ENCODE assay signal across 8 mouse cellular contexts in the genomic region with DNA sequence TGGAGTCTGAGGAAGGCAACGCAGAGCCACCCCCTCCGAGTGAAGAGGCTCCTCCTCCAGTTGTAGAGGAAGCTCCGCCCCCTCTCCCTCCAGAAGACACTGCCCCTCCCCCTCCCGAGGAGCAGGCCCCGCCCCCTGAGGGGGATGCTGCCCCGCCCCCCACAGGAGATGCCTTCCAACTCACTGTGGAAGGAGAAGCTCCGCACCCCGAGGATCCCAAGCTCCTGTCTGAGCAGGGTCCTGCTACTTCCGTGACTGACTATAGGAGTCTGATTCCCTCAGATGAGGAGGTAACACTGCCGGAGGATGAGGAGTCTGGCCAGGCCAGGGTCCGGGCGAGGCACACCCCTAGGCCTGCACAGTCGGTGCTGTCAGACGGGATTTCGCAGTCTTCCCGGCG. TPM values are rescaled to one million over a fixed set of nuclear protein-coding genes. Genes with fewer than 3 reads are reported as not detected.
DNase-seq lines count a peak whose midpoint lies in the region; ATAC-seq and TF ChIP-seq lines count a peak whose summit lies in the region.

No protein-coding gene starts in this region.

- H3K4me2 ChIP-seq in heart, embryonic 14.5 days (ENCODE audit: low read length), result peak overlapping the region; percentile 64
- H3K4me2 ChIP-seq in liver, embryonic 12.5 days, result peak overlapping the region; percentile 42

- DNase-seq in gastrocnemius, postnatal 14 days, result peak; percentile 26
- DNase-seq in gastrocnemius, postnatal 25 days, result no peak
- peak; percentile 8 for DNase-seq in NIH3T3 (ENCODE audit: low read depth)
- no peak for DNase-seq in layer of hippocampus, postnatal 36 days

- no peaks in the 10 kb centered on the region for H3K36me3 ChIP-seq in heart, embryonic 14.5 days (ENCODE audit: control insufficient read depth, insufficient read depth, low read length)
- H3K36me3 ChIP-seq in liver, embryonic 12.5 days, result no peaks in the 10 kb centered on the region
- no peaks in the 10 kb centered on the region; the same call in 1 of the 2 replicates for H3K36me3 ChIP-seq in testis, adult 2 months (ENCODE audit: control insufficient read depth, insufficient read depth, low read length)

- peak overlapping the region; percentile 38 for H3K9ac ChIP-seq in heart, embryonic 14.5 days (ENCODE audit: low read length)
- H3K9ac ChIP-seq in liver, embryonic 12.5 days, result no peak overlapping the region

- TF ChIP-seq POLR2A in testis, adult 2 months (IDR thresholded peaks at IDR 0.05; ENCODE audit: control insufficient read depth, low read depth, low read length), result no peak

- TF ChIP-seq CTCF in testis, adult 2 months (IDR thresholded peaks at IDR 0.05; ENCODE audit: control insufficient read depth, insufficient read depth, insufficient replicate concordance, low read depth, low read length), result no peak

- 12% methylated on average over 15 of the region's 17 CpGs for WGBS in heart, embryonic 14.5 days
- 38% methylated on average over 17 of the region's 17 CpGs for WGBS in liver, embryonic 12.5 days (ENCODE audit: insufficient replicate concordance)

- no peak overlapping the region for H3K27ac ChIP-seq in heart, embryonic 14.5 days (replicated peaks in 1 of 2; ENCODE audit: control insufficient read depth in 1 of 2, insufficient read depth in 1 of 2, low read depth in 2 of 2, low read length in 2 of 2)
- H3K27ac ChIP-seq in liver, embryonic 12.5 days, result no peak overlapping the region
- no peak overlapping the region for H3K27ac ChIP-seq in testis, adult 2 months (ENCODE audit: control insufficient read depth, insufficient read depth, low read depth, low read length)

- intact Hi-C loops in gastrocnemius, postnatal 14 days (cut with DNase I; ENCODE audit: low total_unique reads), result no loop called here

- peak overlapping the region; percentile 22 to 29 for H3K4me3 ChIP-seq in heart, embryonic 14.5 days (ENCODE audit: control insufficient read depth in 1 of 2, insufficient read depth in 1 of 2, low read depth in 1 of 2, low read length in 2 of 2)
- 0 out of 2 replicates have a peak overlapping the region, but pooled peaks have one; percentile 10 for H3K4me3 ChIP-seq in liver, embryonic 12.5 days
- peak overlapping the region; percentile 43 for H3K4me3 ChIP-seq in testis, adult 2 months (ENCODE audit: control insufficient read depth, low read depth, low read length)

- 0 out of 4 replicates have a peak, but pooled peaks cover 0 to 5% of the 10 kb centered on the region in 2 experiments for H3K4me1 ChIP-seq in heart, embryonic 14.5 days (ENCODE audit: control insufficient read depth in 2 of 2, insufficient read depth in 2 of 2, low read length in 2 of 2)
- H3K4me1 ChIP-seq in liver, embryonic 12.5 days, result peaks cover 22% of the 10 kb centered on the region
- peaks cover 2% of the 10 kb centered on the region; the same call in 1 of the 2 replicates for H3K4me1 ChIP-seq in testis, adult 2 months (ENCODE audit: control insufficient read depth, insufficient read depth, low read length)

- H3K27me3 ChIP-seq in heart, embryonic 14.5 days (ENCODE audit: control insufficient read depth, insufficient read depth, low read length), result no peaks in the 10 kb centered on the region
- H3K27me3 ChIP-seq in liver, embryonic 12.5 days (replicated peaks), result no peaks in the 10 kb centered on the region
- no peaks in the 10 kb centered on the region for H3K27me3 ChIP-seq in testis, adult 2 months (ENCODE audit: control insufficient read depth, insufficient read depth, low read length)

- ATAC-seq in heart, embryonic 14.5 days (ENCODE audit: insufficient number of reproducible peaks, insufficient read depth, low FRiP score, low read depth), result no peak
- no peak for ATAC-seq in liver, embryonic 12.5 days
- ATAC-seq in erythroid progenitor cell, adult 5-6 weeks (replicated peaks; ENCODE audit: low FRiP score, poor library complexity, severe bottlenecking), result no peak

- no peaks in the 10 kb centered on the region for H3K9me3 ChIP-seq in heart, embryonic 14.5 days (ENCODE audit: control insufficient read depth, low read length)
- H3K9me3 ChIP-seq in liver, embryonic 12.5 days (replicated peaks), result no peaks in the 10 kb centered on the region

RNA-seq across cellular contexts. Expression of a gene that starts 8.7 kb away (rescaled TPM):
- total RNA-seq in gastrocnemius, postnatal 14 days (2021), result 100 to 1,000 TPM; 125 to 128 TPM
- total RNA-seq in gastrocnemius, postnatal 25 days (2021), result 100 to 1,000 TPM; 132 to 148 TPM
- 222 and 225 TPM in 2 replicates for polyA plus RNA-seq in heart, embryonic 14.5 days (2014; fragmentation: Nextera tagmentation; extraction: Ambion mirVana)
- 292 and 300 TPM in 2 replicates for polyA plus RNA-seq in liver, embryonic 12.5 days (2016; fragmentation: Nextera tagmentation; extraction: Ambion mirVana)
- polyA plus RNA-seq in testis, adult 2 months (2012; rRNA removed), result 23.5 and 25.0 TPM in 2 replicates
- total RNA-seq in erythroid progenitor cell, adult 5-6 weeks (2015; ENCODE audit: low replicate concordance), result 81.4 and 114 TPM in 2 replicates
- total RNA-seq in erythroid progenitor cell, adult 5-6 weeks (2017; ENCODE audit: low replicate concordance), result 95.2 and 103 TPM in 2 replicates
- total RNA-seq in layer of hippocampus, postnatal 36 days (2021), result 100 to 1,000 TPM; 184 to 191 TPM

RNA-seq across cellular contexts. Expression of a gene that starts 11.2 kb away (rescaled TPM):
- 1 to 10 TPM in 1 of 2 experiments, under 1 TPM in 1; 0.90 to 1.6 TPM for total RNA-seq in gastrocnemius, postnatal 14 days (2021)
- under 1 TPM; 0.28 to 0.32 TPM for total RNA-seq in gastrocnemius, postnatal 25 days (2021)
- polyA plus RNA-seq in heart, embryonic 14.5 days (2014; fragmentation: Nextera tagmentation; extraction: Ambion mirVana), result 2.4 TPM in 2 replicates
- 2.4 and 3.1 TPM in 2 replicates for polyA plus RNA-seq in liver, embryonic 12.5 days (2016; fragmentation: Nextera tagmentation; extraction: Ambion mirVana)
- polyA plus RNA-seq in testis, adult 2 months (2012; rRNA removed), result 295 and 322 TPM in 2 replicates
- total RNA-seq in erythroid progenitor cell, adult 5-6 weeks (2015; ENCODE audit: low replicate concordance), result 4.3 and 23.9 TPM in 2 replicates
- 6.1 and 6.3 TPM in 2 replicates for total RNA-seq in erythroid progenitor cell, adult 5-6 weeks (2017; ENCODE audit: low replicate concordance)
- total RNA-seq in layer of hippocampus, postnatal 36 days (2021), result 1 to 10 TPM; 2.8 to 2.9 TPM

RNA-seq across cellular contexts. Expression of a gene that starts 59.1 kb away (rescaled TPM):
- 10 to 100 TPM in 1 of 2 experiments, 1 to 10 TPM in 1; 9.7 to 14.8 TPM for total RNA-seq in gastrocnemius, postnatal 14 days (2021)
- 10 to 100 TPM in 1 of 2 experiments, 1 to 10 TPM in 1; 8.0 to 12.4 TPM for total RNA-seq in gastrocnemius, postnatal 25 days (2021)
- 39.4 and 40.9 TPM in 2 replicates for polyA plus RNA-seq in heart, embryonic 14.5 days (2014; fragmentation: Nextera tagmentation; extraction: Ambion mirVana)
- polyA plus RNA-seq in liver, embryonic 12.5 days (2016; fragmentation: Nextera tagmentation; extraction: Ambion mirVana), result 18.9 and 21.6 TPM in 2 replicates
- polyA plus RNA-seq in testis, adult 2 months (2012; rRNA removed), result 84.7 and 87.1 TPM in 2 replicates
- total RNA-seq in erythroid progenitor cell, adult 5-6 weeks (2015; ENCODE audit: low replicate concordance), result 8.8 and 14.1 TPM in 2 replicates
- 4.6 and 7.7 TPM in 2 replicates for total RNA-seq in erythroid progenitor cell, adult 5-6 weeks (2017; ENCODE audit: low replicate concordance)
- 100 to 1,000 TPM; 149 to 174 TPM for total RNA-seq in layer of hippocampus, postnatal 36 days (2021)

Comparison
In these comparisons a context has a peak if more than half of its experiments do, and no peak if none do; other contexts are left out.
1. DNase-seq: peak in gastrocnemius, postnatal 14 days (single experiment) and NIH3T3 (single experiment); none in gastrocnemius, postnatal 25 days (single experiment) and layer of hippocampus, postnatal 36 days (0 of 2).
2. RNA of a gene that starts 59.1 kb away (total RNA-seq): 149 to 174 TPM in layer of hippocampus, postnatal 36 days; 9.7 to 14.8 TPM in gastrocnemius, postnatal 14 days, 8.0 to 12.4 TPM in gastrocnemius, postnatal 25 days and 4.6 to 14.1 TPM in erythroid progenitor cell, adult 5-6 weeks; every median in the first group is over 4 times any median in the second.
3. Peak in every context shown above with its lines, with median percentiles within 50 percentile points of each other: H3K4me3 ChIP-seq.